Mouse (Mus musculus) activated CD4-positive, CD25-positive, alpha-beta regulatory T cell, adult 4 months (primary cell): ENCODE results near the gene Bicd2. TPM values are rescaled to one million over a fixed set of nuclear protein-coding genes. Genes with fewer than 3 reads are reported as not detected.

Source experiments
- ATAC-seq: one replicate; pipeline ENCODE4 v1.8.0; 2017
- polyA plus RNA-seq, 2 experiments: library from polyadenylated mRNA; unstranded; fragments of 100-300 nt; shearing (Covaris generic); gene quantifications; one replicate each; pipeline ENCODE4 v1.2.1; 2017

Bicd2 gene
- polyA plus RNA-seq: 1 to 10 TPM; 5.8 to 6.2 TPM

DNA sequence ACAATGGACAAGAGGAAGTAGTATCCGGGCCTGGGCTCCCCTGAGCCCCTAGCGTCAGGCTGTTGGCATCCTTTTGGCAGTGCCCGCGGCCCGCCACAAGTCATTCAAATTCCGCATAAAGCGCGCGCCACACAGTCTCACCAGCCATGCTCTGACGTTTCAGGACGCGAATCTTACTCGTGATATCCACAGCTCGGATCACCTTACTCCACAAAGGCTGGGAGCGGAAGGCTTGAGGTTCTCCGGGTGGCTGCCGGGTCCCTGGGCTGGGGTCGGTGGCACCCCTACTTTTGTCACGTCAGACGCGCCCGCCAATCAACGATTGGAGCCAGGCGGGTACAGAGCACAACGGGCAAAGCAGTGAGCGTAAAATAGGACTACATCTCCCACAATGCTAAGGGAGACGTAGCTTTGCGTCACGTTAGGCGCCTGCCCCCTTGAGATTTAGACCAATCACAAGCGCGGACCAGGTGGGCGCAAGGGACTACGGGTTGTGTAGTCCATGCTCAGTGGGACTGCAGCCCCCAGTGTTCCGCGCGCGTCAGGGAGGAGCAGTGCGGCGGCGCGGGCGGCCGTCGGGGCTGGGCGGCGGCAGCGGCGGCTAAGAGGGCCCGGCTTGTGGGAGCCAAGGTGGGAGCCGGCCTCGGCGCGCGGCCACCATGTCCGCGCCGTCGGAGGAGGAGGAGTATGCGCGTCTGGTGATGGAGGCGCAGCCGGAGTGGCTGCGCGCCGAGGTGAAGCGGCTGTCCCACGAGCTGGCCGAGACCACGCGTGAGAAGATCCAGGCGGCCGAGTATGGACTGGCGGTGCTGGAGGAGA, at the start of gene Bicd2:
Gene Bicd2 (plus strand): TSS at position 574 of the 819 bp plus-strand sequence.
- ATAC-seq: peak; percentile 98

DNA sequence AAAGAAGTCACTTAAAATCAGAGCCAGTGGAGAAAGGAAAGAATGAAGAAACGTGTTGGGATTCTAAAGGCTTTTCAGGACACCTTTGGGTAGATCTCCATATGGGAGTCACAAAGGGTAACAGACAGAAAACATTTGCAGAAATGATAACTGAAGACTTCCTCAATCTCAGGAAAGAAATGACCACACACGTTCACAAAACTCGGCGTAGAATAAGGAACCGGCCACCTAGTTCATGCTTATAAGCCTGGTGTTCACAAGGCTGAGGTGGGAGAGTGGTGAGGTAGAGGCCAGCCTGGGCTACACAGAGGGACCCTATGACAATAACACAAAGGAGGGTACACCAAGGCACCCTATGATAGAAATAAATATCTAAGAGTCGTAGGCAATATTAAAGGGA, 49.4 kb upstream of the Bicd2 start:
- ATAC-seq: no peak

GRCm38 (mm10) chr13:49294108-49294507, 47.3 kb upstream of the Bicd2 start:
- no peak for ATAC-seq

GRCm38 (mm10) chr13:49296270-49296669, 45.1 kb upstream of the Bicd2 start:
- ATAC-seq: no peak

DNA sequence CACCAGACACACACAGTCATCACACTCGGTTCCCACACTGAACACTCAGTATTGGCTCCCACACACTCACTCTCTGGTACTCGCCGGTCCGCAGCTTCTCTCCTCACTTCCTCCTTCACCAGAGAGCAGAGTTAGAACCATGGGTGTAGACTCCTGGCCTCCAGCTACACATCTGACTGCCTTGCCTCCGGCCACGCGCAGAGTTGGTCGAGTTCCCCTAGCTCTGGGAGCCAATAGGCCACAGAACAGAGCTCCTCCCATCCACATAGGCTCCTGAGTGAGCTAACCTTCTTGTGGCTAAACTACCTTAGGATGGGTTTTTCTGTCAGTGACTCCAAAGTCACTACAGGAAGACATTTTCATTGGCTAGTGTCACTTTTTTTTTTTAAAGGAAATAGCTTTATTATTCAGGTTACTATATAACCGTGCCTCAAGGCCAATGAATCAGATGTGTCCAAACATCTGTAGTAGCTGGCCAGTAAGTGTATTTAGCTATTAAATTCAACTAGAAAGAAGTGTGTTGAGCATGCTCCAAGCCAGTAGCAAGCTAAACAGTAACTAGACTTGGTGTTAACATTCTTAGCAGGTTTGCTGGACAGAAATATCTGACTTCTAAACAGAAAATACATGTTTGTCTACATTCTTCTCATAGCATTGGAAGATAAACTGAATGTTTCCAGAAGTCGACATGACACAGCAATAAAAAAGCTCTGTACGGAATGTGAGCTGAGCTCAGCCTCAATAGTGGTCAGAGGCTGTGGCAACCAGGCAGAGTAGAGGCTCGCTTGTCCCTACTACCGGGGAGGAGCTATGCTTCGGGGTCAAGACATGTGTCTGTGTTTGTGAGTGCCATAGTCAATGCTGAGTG, 42.6 kb upstream of the Bicd2 start:
- ATAC-seq: peak; percentile 74

DNA sequence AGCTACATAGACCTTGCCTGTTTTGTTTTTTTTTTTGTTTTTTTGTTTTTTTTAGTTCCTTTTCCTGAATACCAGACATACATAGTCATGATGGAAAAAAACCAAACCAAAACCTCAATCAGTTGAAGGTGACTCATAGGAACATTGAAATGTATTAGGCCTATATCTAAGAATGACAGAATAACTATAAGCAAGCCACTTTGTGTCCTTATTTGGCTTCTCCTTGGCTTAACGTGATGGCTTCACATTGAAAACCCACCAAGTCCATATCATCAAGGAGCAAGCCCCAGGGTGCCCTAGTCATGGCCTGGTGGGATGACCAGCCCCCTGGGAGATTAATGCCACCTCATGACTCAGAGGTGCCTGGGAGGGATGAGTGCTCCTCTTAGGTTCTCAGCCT, 40.6 kb upstream of the Bicd2 start:
- ATAC-seq: peak; percentile 29

GRCm38 (mm10) chr13:49306771-49307310, 34.5 kb upstream of the Bicd2 start:
- ATAC-seq: no peak

- ATAC-seq: peak; percentile 57
Observed at GRCm38 (mm10) chr13:49307311-49307969, 33.9 kb upstream of the Bicd2 start.

DNA sequence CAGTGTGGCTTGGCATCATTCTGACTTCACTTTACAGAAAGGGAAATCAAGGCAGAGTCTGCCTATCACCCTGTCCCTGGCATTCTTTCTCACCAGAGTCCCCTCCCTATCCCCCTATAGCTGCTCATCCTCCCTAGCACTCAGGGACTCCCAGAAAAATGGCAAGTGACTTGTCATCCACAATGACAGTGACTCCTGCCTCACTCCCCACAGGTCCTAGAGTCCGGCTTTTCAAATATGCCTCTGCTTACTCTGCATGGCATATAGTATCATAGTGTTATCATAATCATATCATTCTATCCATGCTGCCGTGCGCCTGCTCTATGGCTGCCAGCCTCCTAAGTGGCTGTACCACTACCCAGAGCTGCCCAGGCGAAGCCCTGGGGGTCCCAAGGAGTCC, 33.2 kb upstream of the Bicd2 start:
- no peak for ATAC-seq

DNA sequence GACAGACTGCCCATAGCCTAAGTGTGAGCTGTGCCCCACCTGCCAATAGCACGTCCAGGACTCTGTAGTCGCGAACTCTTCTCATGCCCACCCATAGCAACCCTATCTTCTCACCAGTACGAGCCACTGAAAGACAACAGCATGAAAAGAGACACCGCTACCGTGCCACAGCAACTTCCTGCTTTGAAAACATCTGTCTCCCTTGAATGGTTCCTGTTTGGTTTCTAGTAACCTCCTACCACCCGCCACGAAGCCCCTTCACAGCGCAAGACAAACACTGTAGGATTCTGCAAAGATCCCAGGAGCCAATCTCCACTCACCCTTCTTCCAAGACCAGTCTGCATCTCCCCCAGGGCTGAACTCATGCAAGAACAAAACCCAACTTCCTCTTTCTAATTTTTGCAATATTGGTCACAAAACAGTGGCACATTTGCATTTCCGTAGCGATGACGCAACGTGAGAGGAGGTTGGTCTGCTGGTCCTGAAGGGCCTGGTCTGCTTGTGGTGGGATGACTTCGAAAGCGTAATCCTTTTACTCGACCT, 32.5 kb upstream of the Bicd2 start:
- peak; percentile 58 for ATAC-seq

GRCm38 (mm10) chr13:49309501-49309900, 31.9 kb upstream of the Bicd2 start:
- no peak for ATAC-seq

- no peak for ATAC-seq
Observed at GRCm38 (mm10) chr13:49311642-49312041, 29.7 kb upstream of the Bicd2 start.

DNA sequence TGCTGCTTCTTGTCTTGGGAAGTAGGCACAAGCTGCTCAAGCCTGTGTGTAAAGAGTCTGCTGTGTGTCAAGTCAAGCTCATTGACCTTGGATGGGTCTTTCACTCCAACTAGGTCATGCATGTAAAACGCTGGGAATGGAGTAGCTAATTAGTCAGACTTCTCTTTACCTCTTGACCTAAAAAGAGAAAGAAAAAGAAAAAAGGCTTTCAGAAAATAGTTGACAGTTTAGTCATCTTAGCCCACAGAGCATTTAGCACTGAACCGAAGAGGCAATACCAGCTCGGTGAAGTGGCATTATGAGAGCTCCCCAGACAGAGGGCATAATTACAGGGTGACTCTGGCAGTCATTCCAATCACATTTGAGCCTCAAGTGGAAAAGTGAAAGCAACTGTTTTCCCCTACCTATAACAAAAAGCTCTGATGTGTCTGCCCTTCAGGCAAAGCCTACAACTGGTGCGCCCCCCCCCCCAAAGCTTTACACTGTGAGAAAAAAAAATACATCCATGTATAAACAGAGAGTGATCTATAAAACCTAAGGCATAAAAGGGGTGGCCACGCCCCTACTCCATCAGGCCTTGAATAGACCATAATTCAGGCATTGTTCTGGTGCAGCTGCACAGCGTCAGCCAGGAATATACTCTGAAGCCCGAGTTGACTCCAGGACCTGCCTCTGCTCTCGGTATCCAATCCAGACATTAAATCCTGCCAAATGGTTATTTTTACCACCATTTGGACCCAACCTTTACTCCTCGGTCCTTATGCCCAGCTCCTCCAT, 24.8 kb upstream of the Bicd2 start:
- no peak for ATAC-seq

GRCm38 (mm10) chr13:49317508-49317907, 23.9 kb upstream of the Bicd2 start:
- ATAC-seq: no peak

GRCm38 (mm10) chr13:49317914-49318313, 23.5 kb upstream of the Bicd2 start:
- no peak for ATAC-seq

DNA sequence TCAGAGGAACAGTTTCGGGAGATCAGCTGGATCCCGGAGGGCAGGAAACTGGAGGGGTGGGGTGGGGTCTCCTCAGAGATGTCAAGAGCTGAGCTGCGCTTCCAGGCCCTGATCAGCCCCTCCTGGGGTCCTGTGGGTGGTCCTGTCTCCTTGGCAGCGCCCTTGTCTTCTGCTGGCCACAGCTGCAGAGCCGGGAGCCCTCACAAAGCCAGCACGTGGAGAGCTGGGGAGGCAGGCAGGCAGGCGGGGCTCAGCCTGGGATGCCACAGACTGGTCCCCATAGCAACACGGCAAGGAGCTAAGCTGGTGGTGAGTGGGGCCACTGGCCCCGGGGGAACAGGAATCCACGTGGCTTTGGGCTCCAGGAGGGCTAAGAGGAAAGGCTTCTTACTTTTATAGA, 21.3 kb upstream of the Bicd2 start, which contains the start of gene Fgd3:
Gene Fgd3 (minus strand): TSS at position 272 of the 400 bp plus-strand sequence.
- ATAC-seq: no peak

DNA sequence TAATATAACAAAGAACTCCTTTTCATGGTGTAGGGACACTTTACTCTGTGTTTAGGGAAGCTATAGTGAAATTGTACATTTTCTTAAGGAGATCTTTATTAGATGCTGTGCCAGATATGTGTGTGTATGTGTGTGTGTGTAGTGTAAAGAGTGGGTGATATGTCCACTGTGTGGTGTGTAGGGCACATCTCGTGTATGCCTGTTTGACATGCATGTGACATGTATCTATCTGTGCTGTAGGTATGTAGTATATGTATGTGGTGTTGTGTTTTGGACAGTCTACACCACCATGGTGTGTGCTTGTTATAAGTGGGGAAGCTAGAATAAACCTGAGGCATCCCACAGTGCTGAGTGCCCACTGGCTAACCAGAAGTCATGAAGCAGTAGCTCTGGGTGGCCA, 20.9 kb upstream of the Bicd2 start:
- ATAC-seq: no peak

GRCm38 (mm10) chr13:49321452-49321851, 19.9 kb upstream of the Bicd2 start:
- no peak for ATAC-seq

- no peak for ATAC-seq
Observed at GRCm38 (mm10) chr13:49322169-49322568, 19.2 kb upstream of the Bicd2 start.

DNA sequence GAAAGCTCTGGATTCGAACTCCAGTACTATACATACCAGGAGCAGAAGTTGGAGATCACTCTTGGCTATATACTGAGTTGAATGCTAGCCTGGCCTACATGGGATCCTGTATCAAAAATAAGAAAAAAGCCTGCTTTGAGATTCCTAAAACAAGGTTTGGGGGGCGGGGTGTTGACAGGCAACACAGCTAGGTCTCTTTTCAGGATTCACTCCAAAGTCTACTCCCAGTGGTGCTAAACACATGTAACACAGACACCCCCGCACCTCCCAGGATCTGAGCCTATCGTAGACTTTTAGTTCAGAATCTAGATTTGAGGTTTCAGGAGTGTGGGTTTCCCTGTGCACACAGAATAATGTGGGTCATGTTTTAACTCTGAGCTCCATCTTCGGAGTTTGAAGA, 18.6 kb upstream of the Bicd2 start:
- no peak for ATAC-seq

DNA sequence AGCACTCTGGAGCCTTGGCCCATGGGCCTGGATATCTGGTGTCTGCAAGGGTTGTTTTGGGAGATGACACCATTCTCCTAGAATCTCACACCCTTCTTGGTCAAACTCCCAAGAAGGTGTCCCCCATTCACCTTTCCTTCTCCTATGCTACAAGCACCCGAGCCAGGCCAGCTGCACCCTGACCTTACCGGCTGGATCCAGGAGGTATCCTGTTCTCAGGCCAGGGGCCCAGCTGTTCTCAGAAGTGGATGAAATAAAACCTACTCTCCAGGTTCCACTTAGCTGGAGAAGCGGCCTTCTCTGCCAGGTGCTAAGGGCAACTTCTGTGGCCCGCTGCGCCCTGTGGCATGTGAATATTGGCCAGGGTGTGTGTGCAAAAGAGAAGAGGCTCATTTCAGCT, 16.5 kb upstream of the Bicd2 start:
- ATAC-seq: no peak
